Mouse (Mus musculus) liver, adult (tissue): ENCODE results near the gene Anapc11.

ENCODE experiments used
- GATA4 ChIP-seq: IDR thresholded peaks from 2 replicates; pipeline ENCODE4 v1.6.1; 2014; ENCODE audit warnings: mild to moderate bottlenecking, low read length; ENCODE audit not compliant: insufficient replicate concordance

Gene Anapc11

GRCm38 (mm10) chr11:120613481-120613972, 15.3 kb downstream of the Anapc11 start:
- no peak for TF ChIP-seq GATA4

GRCm38 (mm10) chr11:120613976-120614375, 15.8 kb downstream of the Anapc11 start:
- TF ChIP-seq GATA4: no peak

- no peak for TF ChIP-seq GATA4
Measured at GRCm38 (mm10) chr11:120615167-120615566, 16.9 kb downstream of the Anapc11 start.

- no peak for TF ChIP-seq GATA4
Measured at GRCm38 (mm10) chr11:120615606-120616203, 17.5 kb downstream of the Anapc11 start.

- TF ChIP-seq GATA4: 0 out of 2 replicates have a peak, but pooled peaks have one; percentile 31
Measured at GRCm38 (mm10) chr11:120616617-120617294, 18.5 kb downstream of the Anapc11 start.

GRCm38 (mm10) chr11:120617519-120618112, 19.4 kb downstream of the Anapc11 start, which contains the start of gene Pcyt2:
Gene Pcyt2 (minus strand): TSS chr11:120617936.
- no peak for TF ChIP-seq GATA4

GRCm38 (mm10) chr11:120618619-120619535, 20.7 kb downstream of the Anapc11 start:
- TF ChIP-seq GATA4: no peak

- TF ChIP-seq GATA4: no peak
Measured at GRCm38 (mm10) chr11:120620195-120620594, 22.0 kb downstream of the Anapc11 start.

- TF ChIP-seq GATA4: no peak
Measured at GRCm38 (mm10) chr11:120622805-120623204, 24.6 kb downstream of the Anapc11 start.

- TF ChIP-seq GATA4: no peak
Measured at GRCm38 (mm10) chr11:120623961-120624679, 25.9 kb downstream of the Anapc11 start.

- no peak for TF ChIP-seq GATA4
Measured at GRCm38 (mm10) chr11:120624680-120625111, 26.5 kb downstream of the Anapc11 start.

GRCm38 (mm10) chr11:120625152-120625775, 27.0 kb downstream of the Anapc11 start, which contains the start of gene Sirt7:
Gene Sirt7 (minus strand): TSS chr11:120625240.
- TF ChIP-seq GATA4: no peak

- TF ChIP-seq GATA4: no peak
Measured at GRCm38 (mm10) chr11:120626785-120627467, 28.7 kb downstream of the Anapc11 start.
